Mouse (Mus musculus) brain, adult 2 months (tissue): Measurements from ENCODE around the gene Lif.
A peak's percentile ranks its signal among the peaks of the same experiment; 100 is the strongest.

Experiments used
- DNase-seq: peaks from one replicate; pipeline ENCODE4 v3.0.0; 2011; ENCODE audit warnings: low read depth, low spot score

Lif gene

DNA sequence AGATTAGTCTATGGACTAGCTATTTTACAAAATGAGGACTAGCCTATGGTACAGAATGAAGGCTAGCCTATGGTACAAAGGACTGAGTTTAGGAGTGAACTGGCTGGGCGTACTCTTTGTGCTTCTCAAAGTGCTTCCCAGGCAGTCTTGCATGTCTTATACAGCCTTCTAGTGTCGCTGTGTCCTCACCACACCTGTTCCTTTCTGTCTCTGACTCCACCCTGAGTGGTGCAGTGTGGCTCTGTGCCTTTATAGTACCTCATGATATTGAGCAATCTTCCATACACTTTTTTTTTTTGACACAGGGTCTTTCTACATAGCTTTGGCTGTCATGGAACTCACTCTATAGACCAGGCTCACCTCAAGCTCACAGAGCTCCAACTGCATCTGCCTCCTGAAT is 25.9 kb upstream of the Lif start:
- DNase-seq, result no peak

DNA sequence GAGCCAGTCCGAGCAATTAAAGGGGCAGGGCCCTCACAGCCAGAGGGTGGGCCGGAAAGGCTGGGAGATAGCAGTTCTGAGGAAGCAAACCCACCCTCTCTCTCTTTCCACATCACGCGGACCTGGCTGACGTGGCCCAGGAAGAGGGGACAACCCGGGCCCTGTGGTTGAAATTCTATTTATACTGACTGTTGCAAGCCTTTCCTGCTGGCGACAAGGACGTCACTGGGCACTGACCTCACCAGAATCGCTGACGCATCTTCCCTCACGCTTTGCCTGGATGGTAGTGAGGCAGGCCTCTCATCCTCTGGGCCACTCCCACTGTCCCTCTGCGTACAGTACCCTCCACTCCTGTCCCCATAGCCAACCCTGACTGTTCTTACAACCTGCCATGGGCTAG is 24.7 kb upstream of the Lif start:
- DNase-seq, result no peak

DNA sequence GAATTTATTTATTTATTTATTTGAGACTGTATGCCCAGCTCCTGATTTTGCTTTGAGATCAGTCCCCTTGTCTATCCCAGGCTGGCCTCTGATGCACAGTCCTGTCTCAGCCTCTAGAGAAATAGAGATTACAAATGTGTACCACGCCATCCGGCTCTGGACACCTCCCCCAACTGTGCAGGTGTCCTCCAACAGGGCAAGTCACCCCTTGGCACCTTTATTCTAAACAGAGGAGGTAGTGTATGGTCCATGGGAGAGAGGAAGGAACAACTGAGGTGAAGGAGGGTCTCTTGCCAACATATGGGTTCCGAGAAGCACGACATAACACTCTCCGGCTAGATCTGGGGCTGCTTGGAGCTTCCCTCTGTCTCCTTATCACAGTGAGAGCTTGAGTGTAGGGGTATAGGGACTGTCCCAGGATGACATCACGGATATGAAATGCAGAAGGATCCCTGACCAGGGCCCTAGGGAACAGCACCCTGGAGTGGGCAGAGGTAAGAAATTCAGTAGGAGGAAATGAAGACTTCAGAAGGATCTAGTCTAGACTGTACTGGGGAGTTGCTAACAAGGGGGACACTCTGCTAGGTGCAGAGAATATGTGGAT is 22.2 kb upstream of the Lif start:
- DNase-seq, result no peak

DNA sequence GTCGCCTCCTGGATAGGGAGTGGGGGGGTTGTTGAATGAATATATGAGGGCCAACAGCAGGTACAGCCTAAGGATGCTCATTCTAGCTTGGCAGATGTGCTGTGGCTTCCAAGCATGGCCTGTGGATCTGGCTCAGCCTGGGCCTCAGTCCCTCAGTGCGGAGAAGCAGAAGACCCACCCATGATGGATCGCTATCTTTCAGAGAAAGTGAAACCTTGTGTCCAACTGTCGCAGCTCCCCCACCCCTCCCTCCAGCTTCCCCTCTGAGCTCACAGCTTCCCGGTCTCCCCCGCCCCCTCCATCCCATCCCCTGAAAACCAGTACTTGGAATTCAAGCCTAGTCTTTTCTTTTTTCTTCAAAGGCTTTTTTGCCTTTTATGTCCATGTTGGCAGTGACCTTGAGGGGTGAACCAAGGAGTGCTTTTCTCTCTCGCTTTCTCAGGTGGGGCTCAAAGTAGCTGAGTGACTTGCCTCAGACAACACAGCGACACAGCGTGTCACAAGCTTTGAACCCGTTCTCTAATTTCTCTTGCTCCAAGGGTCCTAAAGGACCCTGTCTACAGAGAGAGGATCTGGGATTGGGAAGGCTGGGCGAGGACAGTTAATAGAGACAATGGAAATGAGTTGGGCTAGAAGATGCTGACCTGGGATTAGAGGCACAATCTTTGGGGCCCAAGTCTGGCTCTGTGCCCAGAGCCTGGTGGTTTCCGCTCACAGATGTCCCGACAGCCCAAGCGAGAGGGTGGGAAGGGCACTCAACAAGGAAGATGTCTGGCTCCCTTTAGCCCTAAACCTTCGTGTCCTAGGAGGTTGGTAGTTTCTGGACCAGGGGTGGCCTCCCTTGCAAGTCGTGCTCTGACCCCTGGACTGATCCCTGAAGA is 21.5 kb upstream of the Lif start, which contains the start of gene Osm:
Gene Osm, plus strand, starts transcription at position 756 of the 881 bp plus-strand sequence.
- no peak for DNase-seq

DNA sequence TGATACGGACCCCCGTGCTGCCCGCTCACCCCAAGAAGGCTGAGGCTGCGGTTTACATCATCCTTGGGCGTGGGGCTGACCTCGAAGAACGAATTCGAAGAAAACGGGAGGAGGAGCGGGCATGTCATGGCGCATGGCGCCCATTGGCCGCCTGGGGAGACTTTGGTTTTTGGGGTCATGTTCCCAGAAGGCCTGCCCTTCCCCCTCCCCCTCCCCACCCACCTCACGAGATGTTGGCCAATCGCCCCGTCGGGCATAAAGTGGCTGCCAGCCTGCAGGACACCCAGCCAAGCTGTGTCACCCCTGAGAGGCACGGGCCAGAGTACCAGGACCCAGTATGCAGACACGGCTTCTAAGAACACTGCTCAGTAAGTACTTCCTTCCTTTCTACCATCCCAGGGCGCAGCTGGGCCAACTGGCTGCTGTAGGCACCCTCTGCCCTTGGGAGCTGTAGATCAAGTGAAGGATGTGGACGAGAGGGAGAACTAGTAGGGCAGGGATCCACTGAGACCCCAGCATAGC is 20.8 kb upstream of the Lif start:
- DNase-seq, result no peak

DNA sequence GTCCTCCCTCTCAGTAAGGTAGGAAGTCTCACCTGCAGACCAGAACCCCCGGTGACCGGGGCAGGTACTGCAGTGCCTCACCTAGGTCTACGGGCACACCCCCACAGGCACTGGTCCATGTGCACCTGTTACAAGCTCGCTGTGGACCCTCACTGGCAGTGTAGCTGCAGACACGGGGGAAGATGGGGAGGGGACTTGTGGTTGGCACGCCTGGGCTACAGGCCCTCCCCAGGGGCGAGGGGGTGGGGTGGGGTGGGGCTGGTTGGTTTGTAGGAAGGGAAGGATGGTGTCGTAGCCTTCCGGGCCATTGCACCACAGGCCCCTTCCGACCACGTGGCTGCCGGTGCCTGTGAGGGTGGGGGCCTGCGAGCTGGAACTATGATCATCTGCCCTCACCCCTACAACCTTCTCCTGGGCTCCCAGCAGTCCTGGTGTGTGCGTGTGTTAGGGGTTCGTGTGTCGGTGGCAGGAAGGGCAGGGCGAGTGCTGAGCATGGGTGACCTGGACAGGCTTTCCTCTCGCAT is 19.9 kb upstream of the Lif start:
- DNase-seq, result no peak

DNA sequence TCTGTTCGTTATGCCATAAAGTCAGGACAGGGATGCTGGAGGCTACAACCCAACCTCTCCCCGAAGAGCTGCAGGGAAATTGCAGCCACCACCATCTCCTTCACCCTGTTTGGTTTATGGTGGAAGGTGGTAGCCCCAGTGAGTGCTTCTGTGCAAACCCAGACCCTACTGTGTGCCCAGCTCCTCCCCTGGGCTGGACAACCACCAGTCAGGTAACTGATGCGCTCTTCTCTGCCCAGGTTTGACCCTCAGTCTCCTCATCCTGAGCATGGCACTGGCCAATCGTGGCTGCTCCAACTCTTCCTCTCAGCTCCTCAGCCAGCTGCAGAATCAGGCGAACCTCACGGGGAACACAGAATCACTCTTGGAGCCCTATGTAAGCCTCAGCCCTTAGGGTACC is 19.2 kb upstream of the Lif start:
- no peak for DNase-seq

DNA sequence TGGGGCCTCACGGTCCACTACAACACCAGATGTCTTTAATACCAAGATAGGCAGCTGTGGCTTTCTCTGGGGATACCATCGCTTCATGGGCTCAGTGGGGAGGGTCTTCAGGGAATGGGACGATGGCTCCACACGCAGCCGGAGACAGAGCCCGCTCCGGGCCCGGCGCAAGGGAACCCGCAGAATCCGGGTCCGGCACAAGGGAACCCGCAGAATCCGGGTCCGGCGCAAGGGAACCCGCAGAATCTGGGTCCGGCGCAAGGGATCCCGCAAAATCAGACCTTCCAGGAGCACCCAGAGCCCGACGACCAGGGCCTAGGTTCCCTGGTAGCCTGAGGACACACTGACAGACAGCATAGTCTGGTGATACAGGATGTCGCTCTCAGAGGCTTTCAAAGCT is 17.7 kb upstream of the Lif start:
- no peak for DNase-seq

DNA sequence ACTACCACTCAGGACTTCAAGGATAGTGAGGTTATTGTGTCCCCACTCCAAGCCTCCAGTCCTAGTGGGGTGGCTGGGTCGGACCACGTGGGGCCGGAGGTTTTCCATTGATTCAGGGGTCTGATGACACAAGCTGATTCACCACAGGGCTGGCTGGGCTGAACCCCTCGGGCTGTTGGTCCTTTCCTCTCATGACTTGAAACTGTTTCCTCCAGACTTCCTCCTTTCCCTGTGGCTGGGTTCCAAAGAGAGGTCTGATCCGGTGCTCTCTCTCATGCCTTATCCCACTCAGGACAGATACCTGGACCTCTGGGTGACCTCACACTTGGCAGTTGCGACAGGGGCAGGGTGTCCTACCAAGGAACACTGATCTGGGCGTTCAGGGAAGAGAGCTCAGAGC is 17.2 kb upstream of the Lif start:
- DNase-seq, result no peak

DNA sequence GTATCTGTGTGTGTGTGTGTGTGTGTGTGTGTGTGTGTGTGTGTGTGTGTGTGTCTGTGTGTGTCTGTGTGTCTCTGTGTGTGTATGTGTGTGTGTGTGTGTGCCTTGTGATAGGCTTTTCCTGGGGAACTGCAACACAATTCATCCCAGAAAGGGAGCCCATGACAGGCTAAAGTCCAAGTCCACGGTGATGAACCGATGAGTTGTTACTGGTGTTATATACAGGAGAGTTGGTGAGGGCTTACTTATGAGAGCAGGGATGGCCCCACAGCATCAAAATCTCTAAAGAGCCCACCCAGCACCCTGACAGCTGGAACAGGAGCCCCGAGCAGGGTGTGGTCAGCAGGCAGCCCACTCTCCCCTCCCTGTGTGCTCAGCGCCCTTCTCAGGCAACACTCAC is 16.2 kb upstream of the Lif start:
- no peak for DNase-seq

DNA sequence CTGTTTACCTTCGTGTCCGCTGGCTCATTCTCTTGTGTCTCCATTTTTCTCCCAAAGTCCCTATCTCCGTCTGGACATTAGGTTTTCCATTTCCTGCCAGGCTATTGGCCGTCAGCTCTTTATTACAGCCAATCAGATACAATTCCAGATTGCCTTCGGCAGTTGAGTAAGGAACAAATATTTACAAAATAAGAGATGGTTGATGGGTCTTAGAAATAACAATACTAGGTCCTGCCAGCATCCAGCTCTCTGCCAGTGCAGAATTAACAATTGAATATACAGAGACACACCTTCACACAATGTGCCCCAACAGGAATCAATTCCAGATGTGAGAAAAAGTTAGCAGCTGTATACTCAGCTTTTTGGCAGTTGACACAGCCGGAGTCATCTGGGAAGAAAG is 11.2 kb upstream of the Lif start:
- no peak for DNase-seq

DNA sequence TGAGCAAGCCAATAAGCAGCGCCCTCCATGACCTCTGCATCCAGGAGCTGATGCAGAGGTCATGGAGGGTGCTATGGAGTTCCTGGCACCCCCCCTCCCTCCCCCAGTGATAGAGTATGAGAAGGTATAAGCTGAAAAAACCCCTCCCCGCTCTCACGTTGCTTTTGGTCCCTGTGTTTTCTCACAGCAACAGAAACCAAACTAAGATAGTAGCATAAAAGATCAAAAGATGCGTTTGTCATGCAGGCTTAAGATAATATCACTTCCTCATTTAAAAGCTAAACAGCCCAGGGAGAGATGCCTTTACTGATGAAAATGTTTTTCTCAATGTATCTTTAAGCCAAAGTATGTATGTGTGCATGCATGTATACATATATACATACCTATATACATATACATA is 10.7 kb upstream of the Lif start:
- DNase-seq, result no peak

DNA sequence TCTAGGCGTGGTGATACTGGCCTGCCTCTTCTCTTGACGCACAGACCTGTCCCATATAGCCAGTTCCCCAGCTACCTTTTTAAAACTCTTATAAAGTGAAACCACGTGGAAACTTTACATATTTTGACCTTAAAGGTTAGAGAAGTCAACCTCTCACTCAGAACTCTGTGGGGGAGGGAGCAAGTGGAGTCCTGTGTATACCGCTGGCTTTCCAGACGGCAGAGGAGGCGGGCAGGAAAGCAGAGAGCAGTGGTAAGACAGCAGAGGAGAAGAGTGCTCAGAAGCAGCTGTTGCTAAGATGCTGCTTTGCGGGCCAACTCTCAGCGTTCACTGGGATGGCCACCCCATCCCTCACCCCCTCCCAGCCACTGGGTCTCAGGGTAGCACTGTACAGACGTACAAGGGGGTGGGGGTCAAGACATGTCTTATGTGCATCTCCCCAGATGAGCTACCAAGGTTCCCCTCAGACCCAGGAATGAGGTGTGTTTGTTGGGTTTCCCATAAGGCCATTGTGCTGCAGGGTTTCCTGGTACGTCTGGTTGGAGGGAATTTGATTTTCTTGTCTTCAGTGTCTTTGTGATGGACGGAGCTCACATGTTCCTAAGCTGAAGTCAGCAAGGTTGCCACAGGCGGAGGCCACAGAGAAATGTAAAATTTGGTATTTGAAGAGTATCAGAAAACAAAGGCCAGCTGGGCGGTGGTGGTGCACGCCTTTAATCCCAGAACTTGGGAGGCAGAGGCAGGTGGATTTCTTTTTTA is 10.0 kb upstream of the Lif start:
- DNase-seq, result no peak

DNA sequence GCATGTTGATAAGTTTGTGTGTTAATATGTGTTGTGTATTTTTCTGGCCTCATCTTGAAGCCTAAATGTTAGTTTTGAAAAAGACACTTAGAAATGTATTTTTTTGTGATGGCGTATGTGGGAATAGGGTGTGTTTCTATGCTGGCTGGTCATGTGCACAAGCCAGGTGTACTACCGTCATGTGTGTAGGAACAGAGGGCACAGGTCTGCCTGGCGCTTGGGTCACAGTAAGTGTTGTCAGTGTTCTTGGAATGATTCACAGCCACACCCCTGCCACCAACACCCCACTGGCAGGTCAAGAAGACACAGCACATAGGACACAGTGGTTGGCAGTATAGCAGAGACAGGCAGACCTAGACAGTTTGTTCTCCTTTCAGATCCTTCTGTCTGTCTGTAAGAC is 8.2 kb upstream of the Lif start:
- no peak for DNase-seq

DNA sequence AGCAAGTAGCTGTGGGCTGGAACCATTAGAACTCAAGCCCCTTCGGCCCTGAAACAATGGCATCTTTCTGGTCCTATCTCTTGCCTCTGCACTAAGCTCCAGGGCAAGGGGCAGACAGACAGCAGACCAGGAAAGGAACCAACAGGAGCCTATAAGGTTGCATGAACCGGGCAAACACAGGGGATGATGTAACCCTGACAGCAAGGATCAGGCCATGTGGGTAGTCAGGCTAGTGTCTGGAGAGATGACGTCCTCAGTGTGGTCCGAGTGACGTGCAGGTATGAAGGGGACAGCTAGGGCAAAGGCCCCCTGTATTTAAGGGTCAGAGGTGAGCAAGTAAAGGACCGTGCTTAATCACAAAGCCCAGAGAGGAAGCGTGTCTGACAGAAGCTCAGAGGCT is 7.1 kb upstream of the Lif start:
- no peak for DNase-seq

DNA sequence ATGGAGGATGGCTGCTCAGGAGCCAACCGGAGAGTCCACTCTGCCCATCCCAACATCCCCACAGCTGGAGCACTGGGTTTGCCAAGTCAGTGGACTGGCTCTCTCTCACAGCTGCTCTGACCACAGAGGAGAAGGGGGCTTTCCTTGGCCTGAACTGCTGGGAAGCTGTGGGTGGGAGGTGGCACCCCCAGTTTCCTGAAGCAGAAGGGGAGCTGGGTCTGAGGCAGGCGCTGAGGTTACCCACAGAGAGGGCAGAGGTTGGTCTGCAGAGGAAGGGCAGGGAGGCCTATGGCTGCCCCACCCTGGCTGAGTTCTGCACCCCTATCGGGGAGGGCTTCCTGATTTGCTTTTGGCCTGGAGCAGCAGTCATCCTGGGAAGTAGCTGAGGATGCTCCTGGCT is 6.0 kb upstream of the Lif start:
- DNase-seq, result no peak

DNA sequence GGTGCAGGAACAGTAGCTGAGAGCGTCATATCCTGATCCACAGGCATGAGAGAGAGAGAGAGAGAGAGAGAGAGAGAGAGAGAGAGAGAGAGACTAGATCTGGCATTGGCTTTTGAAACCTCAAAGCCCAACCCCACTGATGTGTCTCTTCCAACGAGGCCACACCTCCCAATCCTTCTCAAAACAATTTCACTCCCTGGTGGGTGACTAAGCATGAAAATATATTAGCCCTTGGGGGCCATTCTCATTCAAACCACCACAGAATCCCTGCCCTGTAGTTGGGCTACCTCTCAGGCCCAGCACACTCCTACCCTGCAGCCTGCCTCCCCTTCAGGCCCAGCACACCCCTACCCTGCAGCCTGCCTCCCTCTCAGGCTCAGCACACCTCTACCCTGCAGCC is 4.5 kb upstream of the Lif start:
- no peak for DNase-seq

DNA sequence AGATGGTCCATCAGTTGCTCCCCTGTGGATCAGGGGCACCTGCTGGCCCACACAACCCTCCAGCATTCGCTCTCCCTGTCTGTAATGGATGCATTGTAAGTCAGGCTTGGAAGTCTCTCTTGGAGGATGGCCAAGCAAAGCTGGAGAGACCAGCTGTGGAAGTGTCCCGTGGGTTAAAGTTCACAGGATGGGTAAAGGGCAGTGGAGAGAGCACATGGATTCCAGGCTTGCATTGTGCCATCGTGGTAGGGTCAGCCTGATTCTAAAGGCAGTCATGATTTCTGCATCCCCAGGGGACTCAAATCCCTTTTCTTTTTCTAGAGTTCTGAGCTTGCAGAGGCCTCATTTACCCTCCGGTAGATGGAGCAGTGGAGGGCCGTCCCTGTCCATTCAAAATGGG is 399 bp downstream of the Lif start:
- DNase-seq, result no peak

DNA sequence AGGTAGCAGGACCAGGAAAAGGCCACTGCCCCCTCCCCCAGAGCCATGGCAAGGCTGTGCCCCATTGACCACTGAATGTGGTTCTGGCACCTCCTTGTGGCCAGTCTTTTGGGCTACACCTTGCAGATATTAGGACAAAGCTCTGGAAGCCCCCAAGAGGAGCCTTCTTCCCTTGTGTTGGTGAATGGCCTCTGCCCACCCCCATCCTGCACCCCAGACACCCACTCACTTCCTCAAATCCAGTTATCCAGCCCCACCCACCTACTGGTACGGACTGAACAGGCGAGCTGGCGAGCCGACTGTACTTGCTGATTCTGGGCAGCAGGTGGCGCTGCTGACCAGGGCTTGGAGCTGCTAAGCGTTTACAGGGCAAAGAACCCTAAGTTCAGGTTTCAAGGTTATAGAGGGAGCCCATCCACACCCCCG is 1.3 kb downstream of the Lif start:
- peak; percentile 76 for DNase-seq

DNA sequence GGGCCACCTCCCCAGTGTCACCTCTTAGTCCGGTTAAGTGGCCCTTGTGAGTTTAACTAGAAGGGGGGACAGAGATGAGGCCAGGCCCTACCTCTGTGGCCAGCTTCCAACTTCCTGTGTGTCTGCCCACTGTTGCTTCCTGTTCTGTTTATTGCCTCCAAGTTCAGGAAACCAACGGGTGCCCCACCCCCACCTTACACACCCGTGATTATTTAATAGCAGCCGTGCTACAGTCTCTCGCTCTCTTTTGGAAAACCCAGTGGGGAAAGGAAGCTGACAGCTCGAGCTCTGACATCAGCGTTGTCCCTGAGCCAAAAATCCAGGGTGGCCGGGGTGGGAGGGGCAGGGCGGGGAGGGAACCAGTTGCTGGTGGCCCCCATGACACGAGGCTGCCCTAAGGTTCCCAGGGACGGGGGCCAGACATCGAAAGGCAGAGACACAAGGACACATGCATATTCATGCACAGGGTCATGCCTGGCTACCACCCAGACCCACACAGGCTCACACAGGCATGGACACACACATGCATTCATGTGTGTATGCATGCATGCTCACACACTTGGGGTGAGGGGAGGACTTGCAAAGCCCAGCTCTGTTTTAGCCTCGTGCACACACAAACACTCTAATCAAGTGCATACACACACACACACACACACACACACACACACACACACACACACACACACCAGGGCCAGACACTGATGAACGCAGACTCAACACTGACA is 3.3 kb downstream of the Lif start:
- DNase-seq, result peak; percentile 31

DNA sequence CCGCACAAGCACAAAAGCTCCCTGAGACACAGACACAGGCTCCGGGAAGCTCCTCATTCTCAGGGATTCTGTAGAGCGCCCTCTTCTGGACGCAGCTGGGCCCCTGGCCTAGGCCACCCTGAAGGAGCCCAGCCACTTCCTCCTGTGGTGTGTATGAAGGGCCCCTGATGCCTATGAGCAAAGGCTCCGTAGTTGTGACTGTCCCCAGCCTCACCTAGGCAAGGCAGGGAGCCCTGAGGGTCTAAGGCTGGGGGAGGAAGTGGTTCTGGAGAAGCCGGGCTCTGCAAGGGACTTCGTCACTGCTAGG is 3.8 kb downstream of the Lif start:
- peak; percentile 46 for DNase-seq

DNA sequence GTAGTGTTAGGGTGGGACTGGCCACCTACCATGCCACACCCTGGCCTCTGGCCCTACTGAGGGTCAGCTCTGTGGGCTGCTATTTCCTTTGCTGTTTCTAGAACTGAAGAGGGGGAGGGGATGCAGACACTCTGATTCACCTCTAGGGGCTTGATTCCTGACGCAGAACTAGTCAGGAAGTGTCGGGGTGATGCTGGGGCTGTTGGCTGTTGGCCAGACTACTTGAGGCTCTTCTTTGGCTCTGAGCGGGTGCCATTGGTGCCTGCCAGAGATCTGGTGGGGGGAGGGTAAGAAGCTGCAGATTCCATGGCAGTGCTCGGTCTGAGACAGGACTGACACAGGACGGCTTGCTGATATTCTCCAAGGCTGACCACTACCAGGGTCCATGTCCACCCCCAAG is 4.6 kb downstream of the Lif start:
- DNase-seq, result peak; percentile 20
